Mouse (Mus musculus): ENCODE results near the gene Ccdc63.
"Not testable (repeated sequence)": the region's sequence is repeated elsewhere in the genome, so short reads cannot be mapped to it uniquely, and the experiment has no call there.

GRCm38 (mm10) chr5:122152508-122152907 is 11.9 kb upstream of the Ccdc63 start:
- not testable (repeated sequence) for TF ChIP-seq CTCF (IDR thresholded peaks at IDR 0.05; ENCODE audit: borderline replicate concordance, extremely low read depth, insufficient read depth, insufficient read length); POLR2A (IDR thresholded peaks at IDR 0.05; ENCODE audit: borderline replicate concordance, extremely low read depth, insufficient read depth, insufficient read length, poor library complexity, severe bottlenecking)

Measured in brain, embryonic 14.5 days (tissue).